Mouse (Mus musculus) left cerebral cortex, postnatal 10 days (tissue): ENCODE results near the gene Ano1. TPM values are rescaled to one million over a fixed set of nuclear protein-coding genes. Genes with fewer than 3 reads are reported as not detected.

Source experiments
- DNase-seq, 2 experiments: peaks; one replicate each; pipeline ENCODE4 v3.0.0; 2021 to 2022; ENCODE audit warnings: low spot score in 2 of 2, mixed read lengths in 1 of 2; ENCODE audit errors: extremely low spot score in 1 of 2
- intact Hi-C: fragments of 180-260 bp; cut with DNase I; formaldehyde crosslinking; loops from one replicate; pipeline ENCODE4 v1.15.1; 2025
- total RNA-seq, 2 experiments: library from RNA; stranded (reverse); gene quantifications; 2 replicates each; pipeline ENCODE4 v1.2.3; 2021

Ano1 gene
- total RNA-seq, 2 experiments from 2014 or later, result 3.0 to 4.8 TPM

DNA sequence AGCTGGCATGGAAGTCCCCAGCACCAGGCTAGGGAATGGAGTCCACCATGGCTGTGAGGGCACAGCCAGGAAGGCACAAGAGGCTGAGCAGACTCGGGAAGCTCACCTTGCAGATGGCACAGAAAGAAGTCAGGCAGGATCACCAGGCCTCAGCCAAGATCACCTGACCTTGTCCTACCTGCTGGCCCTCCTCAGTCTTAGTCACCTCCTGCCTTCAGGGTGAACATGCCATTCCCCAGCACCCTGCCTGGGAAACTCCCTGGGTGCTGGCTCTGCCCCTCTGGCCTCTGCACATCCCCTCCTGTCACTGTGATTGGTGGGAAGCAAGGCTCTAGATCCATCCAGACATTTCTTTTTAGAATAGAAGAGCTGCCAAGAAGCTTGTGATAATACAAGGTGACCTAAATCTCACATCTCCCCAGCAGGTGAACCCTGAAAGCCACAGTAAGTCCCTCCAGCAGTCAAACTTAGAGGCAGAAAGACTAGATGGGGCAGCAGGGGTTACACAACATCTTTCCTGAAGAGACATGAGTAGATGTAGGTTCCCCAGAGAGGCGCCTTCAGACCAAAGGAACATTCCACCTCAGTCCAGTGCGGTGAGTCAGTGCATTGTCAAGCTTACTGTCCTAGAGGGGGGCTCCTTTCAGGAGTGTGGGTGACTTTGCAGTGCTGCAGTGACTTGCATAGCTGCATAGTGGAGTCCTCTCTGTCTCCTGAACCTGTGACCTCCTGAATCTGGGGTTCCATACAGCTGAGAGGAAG lies 184.7 kb downstream of the Ano1 start:
- intact Hi-C loops, result no loop called here
- DNase-seq, result no peak

DNA sequence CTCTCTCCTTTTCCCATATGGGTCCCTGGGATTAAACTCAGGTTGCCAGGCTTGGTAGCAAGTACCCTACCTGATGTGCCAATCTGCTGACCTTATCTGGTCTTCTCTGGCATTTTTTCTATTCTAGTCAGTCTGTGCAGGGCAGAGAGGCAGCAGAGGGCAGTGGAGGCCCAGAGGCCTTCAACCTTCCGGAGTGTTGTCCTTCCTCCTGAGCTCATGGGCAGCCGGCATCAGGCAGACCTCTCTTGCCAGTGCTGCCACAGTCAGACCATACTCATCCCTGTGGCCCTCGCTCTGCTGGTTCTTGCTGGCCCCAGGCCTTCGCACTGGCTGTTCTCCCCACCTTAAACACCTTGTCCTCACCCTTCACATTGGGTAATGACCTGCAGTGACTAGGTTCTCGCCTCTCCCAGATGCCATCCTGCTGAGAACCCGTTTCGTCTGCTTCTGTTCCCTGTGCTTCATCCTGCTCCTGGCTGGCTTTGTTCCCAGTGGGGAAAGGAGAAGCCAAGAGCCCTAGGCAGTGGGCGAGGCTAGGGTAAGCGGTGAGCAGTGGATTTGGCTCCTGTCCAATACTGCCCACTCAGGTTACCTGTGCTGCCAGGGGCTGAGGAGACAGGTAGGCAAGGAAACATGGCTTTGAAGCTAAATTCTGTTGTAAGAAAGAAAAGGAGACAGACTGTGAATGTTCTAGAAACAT lies 188.2 kb downstream of the Ano1 start:
- peak in 1 of 2 experiments; percentile 47 for DNase-seq
- intact Hi-C loops, result no loop called here

DNA sequence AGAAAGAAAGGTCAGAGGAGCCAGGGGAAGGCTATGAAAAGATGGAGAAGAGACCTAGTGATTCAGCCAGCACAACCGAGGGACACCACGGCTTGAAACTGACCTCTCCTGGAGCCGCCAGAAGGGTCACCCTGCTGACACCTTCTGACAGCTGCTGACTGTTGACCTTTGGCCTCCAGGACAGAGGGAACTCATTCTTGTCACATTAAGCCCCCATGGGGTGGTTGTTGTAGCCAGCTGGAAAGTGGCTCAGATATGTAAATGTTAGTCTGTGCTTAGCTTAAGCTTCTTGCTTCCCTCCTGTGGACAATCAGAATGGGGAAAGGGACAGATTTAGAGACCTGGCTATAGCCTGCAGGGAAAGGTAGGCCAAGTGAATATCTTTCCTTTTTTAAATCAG lies 189.8 kb downstream of the Ano1 start:
- intact Hi-C loops, result no loop called here
- DNase-seq, result no peak

- intact Hi-C loops, result no loop called here
- DNase-seq, result no peak
Observed at GRCm38 (mm10) chr7:144560594-144560993, 191.2 kb downstream of the Ano1 start.

- intact Hi-C loops, result no loop called here
- no peak for DNase-seq
Observed at GRCm38 (mm10) chr7:144558552-144558951, 193.2 kb downstream of the Ano1 start.

DNA sequence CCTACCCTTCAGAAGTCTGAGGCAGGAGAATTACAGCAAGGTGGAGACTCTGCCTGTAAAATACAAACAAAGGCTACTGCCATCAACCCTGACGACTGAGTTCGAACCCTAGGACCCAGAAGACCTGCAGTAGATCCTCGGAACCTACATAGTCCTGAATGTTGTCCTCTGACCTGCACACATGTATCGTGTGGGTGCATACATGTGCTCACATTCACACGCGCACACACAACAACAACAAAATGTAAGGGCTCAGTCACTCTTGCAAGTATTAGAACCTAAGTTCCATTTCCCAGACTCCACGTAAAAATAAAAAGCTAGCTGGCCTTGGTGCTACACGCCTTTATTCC lies 197.7 kb downstream of the Ano1 start:
- intact Hi-C loops, result no loop called here
- no peak for DNase-seq

- intact Hi-C loops, result no loop called here
- peak; percentile 94 to 99 for DNase-seq
Observed at GRCm38 (mm10) chr7:144553237-144554122, 198.3 kb downstream of the Ano1 start, which contains the start of gene Ppfia1. Gene Ppfia1 (minus strand): TSS chr7:144553729.

GRCm38 (mm10) chr7:144552274-144552673 lies 199.5 kb downstream of the Ano1 start:
- DNase-seq, result no peak
- intact Hi-C loops, result no loop called here

GRCm38 (mm10) chr7:144550811-144551210 lies 201.0 kb downstream of the Ano1 start:
- no peak for DNase-seq

DNA sequence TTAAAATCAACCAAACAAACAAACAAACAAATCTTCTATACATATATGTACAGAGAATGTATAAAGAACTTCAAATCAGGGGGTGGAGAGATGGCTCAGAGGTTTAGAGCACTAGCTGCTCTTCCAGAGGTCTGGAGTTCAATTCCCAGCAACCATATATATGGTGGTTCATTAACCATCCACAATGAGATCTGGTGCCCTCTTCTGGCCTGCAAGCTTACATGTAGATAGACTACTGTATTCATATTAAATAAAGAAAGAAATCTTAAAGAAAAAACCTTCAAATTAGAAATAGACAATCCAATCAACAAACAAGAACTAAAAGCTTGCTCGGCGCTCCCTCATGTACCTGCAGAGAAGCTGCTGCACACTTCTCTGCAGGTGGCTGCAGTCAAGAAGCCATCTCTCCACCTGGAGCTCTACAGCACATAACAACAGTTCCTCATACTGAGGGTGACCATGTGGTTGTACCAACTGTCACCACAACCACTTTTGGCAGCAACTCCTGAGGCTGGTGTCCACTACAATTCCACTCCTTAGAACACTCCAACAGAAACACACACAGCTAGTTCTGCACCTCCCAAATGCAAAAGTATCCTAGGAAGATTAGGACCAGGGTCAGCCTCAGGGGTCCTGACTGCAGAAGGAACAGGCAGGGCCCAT lies 201.7 kb downstream of the Ano1 start:
- no peak for DNase-seq
- intact Hi-C loops, result no loop called here

More at GRCm38 (mm10) chr7:144550811-144551210, 201.0 kb downstream of the Ano1 start:
- intact Hi-C loops, result no loop called here

- DNase-seq, result no peak
- intact Hi-C loops, result no loop called here
Observed at GRCm38 (mm10) chr7:144545231-144545630, 206.5 kb downstream of the Ano1 start.

GRCm38 (mm10) chr7:144541351-144541750 lies 210.4 kb downstream of the Ano1 start:
- DNase-seq, result no peak
- intact Hi-C loops, result no loop called here

DNA sequence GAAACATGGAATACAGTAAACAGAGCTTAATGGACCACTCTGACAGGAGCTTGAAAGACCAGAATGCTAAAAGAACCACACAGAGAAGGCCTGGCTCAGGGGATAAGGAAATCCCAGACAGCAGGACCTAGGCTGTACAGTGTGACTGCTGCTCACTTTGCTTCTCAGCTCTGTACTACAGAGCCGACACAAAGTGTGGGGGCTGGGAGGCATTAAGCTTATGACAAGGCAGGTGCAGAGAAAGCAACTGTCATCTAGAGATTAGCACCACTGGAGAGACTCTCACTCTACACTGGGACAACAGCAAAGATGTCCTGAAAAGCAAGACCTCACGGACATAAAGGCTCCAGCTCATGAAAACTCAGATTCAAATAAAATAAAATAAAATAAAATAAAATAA lies 212.6 kb downstream of the Ano1 start:
- intact Hi-C loops, result no loop called here
- no peak for DNase-seq

Other genes with a start within 250 kb of the Ano1 start
- 10 to 100 TPM; 33.5 to 35.9 TPM for gene Ppfia1, start 198.2 kb downstream of the Ano1 start, total RNA-seq
- 1 to 10 TPM; 2.2 to 3.0 TPM for gene Fadd, start 169.5 kb downstream of the Ano1 start, total RNA-seq
- gene Fgf3, start 86.1 kb upstream of the Ano1 start, total RNA-seq, result under 1 TPM in 1 of 2 experiments, not detected in 1; 0.24 TPM
- not detected for gene Fgf4, start 95.4 kb upstream of the Ano1 start, total RNA-seq
- gene Fgf15, start 144.6 kb upstream of the Ano1 start, total RNA-seq, result not detected
- gene LTO1, start 163.1 kb upstream of the Ano1 start, total RNA-seq, result 10 to 100 TPM; 25.0 to 28.4 TPM
- 10 to 100 TPM; 28.1 to 37.0 TPM for gene Ccnd1, start 188.0 kb upstream of the Ano1 start, total RNA-seq